Mouse (Mus musculus) leukemia stem cell, adult 10-12 weeks (primary cell): ENCODE results near the gene Lrch3. TPM values are rescaled to one million over a fixed set of nuclear protein-coding genes. Genes with fewer than 3 reads are reported as not detected.

Source experiments
- polyA plus RNA-seq: library from polyadenylated mRNA; stranded (reverse); fragments of >175 nt; gene quantifications from 2 replicates; pipeline ENCODE4 v1.2.3, GENCODE M21; 2012; ENCODE audit warnings: low replicate concordance

Lrch3 gene
- polyA plus RNA-seq = 10.8 and 11.9 TPM in 2 replicates

GRCm38 (mm10) chr16:32913937-32914881, at the start of gene Lrch3:
Lrch3 (plus strand) TSS chr16:32914100.

GRCm38 (mm10) chr16:32877343-32878156, 36.4 kb upstream of the Lrch3 start, which contains the start of the genes Fyttd1 and Rubcn:
Fyttd1 (plus strand) TSS chr16:32877500.
Rubcn (minus strand) TSS chr16:32877766.

GRCm38 (mm10) chr16:33056095-33056785, 142.3 kb downstream of the Lrch3 start, which contains the start of the genes Iqcg and Rpl35a:
Iqcg (minus strand) TSS chr16:33056218.
Rpl35a (plus strand) TSS chr16:33056453.

GRCm38 (mm10) chr16:33062024-33062681, 148.3 kb downstream of the Lrch3 start, which contains the start of gene Lmln:
Lmln (plus strand) TSS chr16:33062521.

Other genes starting within 250 kb of the Lrch3 start
- not detected in 2 replicates for gene Muc4, start 178.2 kb upstream of the Lrch3 start, polyA plus RNA-seq
- 0.06 TPM in 1 of 2 replicates, not detected in the other for gene Muc20, start 116.7 kb upstream of the Lrch3 start, polyA plus RNA-seq
- gene Smbd1, start 103.6 kb upstream of the Lrch3 start, polyA plus RNA-seq = not detected in 2 replicates
- 93.8 and 106 TPM in 2 replicates for gene Fyttd1, start 36.6 kb upstream of the Lrch3 start, polyA plus RNA-seq
- gene Rubcn, start 36.3 kb upstream of the Lrch3 start, polyA plus RNA-seq = 6.0 and 12.4 TPM in 2 replicates
- 0.94 TPM in 1 of 2 replicates, not detected in the other for gene Iqcg, start 142.1 kb downstream of the Lrch3 start, polyA plus RNA-seq
- 32.1 and 54.3 TPM in 2 replicates for gene Rpl35a, start 142.4 kb downstream of the Lrch3 start, polyA plus RNA-seq
- 0.30 and 2.3 TPM in 2 replicates for gene Lmln, start 148.4 kb downstream of the Lrch3 start, polyA plus RNA-seq